Mouse (Mus musculus): ENCODE measurements around the gene Tatdn3.

- no peak for TF ChIP-seq CHD2 (IDR thresholded peaks at IDR 0.05; ENCODE audit: low read depth, low read length)
- TF ChIP-seq MAFK (IDR thresholded peaks at IDR 0.05; ENCODE audit: insufficient read depth, low read depth, low read length), result no peak
- no peak for TF ChIP-seq ZNF384 (IDR thresholded peaks at IDR 0.05; ENCODE audit: low read depth, low read length)
- TF ChIP-seq ZC3H11A (IDR thresholded peaks at IDR 0.05; ENCODE audit: borderline replicate concordance, low read depth, low read length), result no peak
- no peak for TF ChIP-seq HCFC1 (IDR thresholded peaks at IDR 0.05; ENCODE audit: borderline replicate concordance, insufficient read depth, low read length)
Measured at GRCm38 (mm10) chr1:191053555-191053954, 9.2 kb downstream of the Tatdn3 start.
